Mouse (Mus musculus) cerebellum, adult 2 months (tissue): ENCODE measurements at regions not wholly inside any gene's neighbourhood (a gene's known extent, or its start where the extent isn't known, plus 50 kb on each side); places are given as distances from the start of the nearest gene placed in this dataset.

ENCODE experiments used
- DNase-seq, 2 experiments: peaks; one replicate each; pipeline ENCODE4 v3.0.0; 2021
- H3K27ac ChIP-seq: fragments of 200-500 bp; 2 replicates; pipeline ENCODE4 v1.5.1; 2012; ENCODE audit warnings: low read length, control low read depth, inconsistent platforms; ENCODE audit not compliant: insufficient read depth
- H3K27me3 ChIP-seq: fragments of 200-500 bp; 2 replicates; pipeline ENCODE4 v1.6.1; 2012; ENCODE audit warnings: inconsistent platforms, mild to moderate bottlenecking, low read length, moderate library complexity; ENCODE audit not compliant: control insufficient read depth, insufficient read depth
- H3K4me1 ChIP-seq: fragments of 200-500 bp; 2 replicates; pipeline ENCODE4 v1.6.1; 2011; ENCODE audit warnings: low read length; ENCODE audit not compliant: control insufficient read depth, insufficient read depth
- H3K4me3 ChIP-seq: fragments of 200-500 bp; replicated peaks from 2 replicates; pipeline ENCODE3; 2011; ENCODE audit warnings: mild to moderate bottlenecking, low read depth, low read length, control low read depth; ENCODE audit not compliant: insufficient read depth
- CTCF ChIP-seq: fragments of 200-500 bp; IDR thresholded peaks from 2 replicates; pipeline ENCODE4 v1.5.1; 2011; ENCODE audit warnings: low read depth, mild to moderate bottlenecking, control low read depth, low read length, moderate library complexity, borderline replicate concordance; ENCODE audit not compliant: insufficient read depth
- POLR2A ChIP-seq: fragments of 200-500 bp; IDR thresholded peaks from 2 replicates; pipeline ENCODE4 v1.6.1; 2011; ENCODE audit warnings: low read length, control low read depth, borderline replicate concordance; ENCODE audit not compliant: insufficient read depth
- WGBS: fragments of 180-500 bp; shearing (Covaris S2); methylation state at CpG from one replicate; pipeline ENCODE4 v1.1.7; 2018; 5-methylcytosine and 5-hydroxymethylcytosine counted together

- H3K4me3 ChIP-seq, result no peak overlapping the region
- no peak for DNase-seq
- H3K27me3 ChIP-seq, result no peaks in the 10 kb centered on the region
- whole genome bisulfite sequencing, result 84% methylated on average over 5 of the region's 5 CpGs
- TF ChIP-seq POLR2A (no peak), CTCF (no peak)
- H3K27ac ChIP-seq, result no peak overlapping the region
- H3K4me1 ChIP-seq, result no peaks in the 10 kb centered on the region
Measured at GRCm38 (mm10) chr9:61844645-61845044, 69.7 kb downstream of the Rplp1 start.

- Histone ChIP-seq H3K4me3 (no peak overlapping the region), H3K27ac (no peak overlapping the region), H3K27me3 (no peaks in the 10 kb centered on the region), H3K4me1 (no peaks in the 10 kb centered on the region)
- DNase-seq, result no peak
- WGBS, result 91% methylated on average over 8 of the region's 8 CpGs
- TF ChIP-seq POLR2A, result no peak
- no peak for TF ChIP-seq CTCF
Measured at GRCm38 (mm10) chr9:61844141-61844540, 70.2 kb downstream of the Rplp1 start.

DNA sequence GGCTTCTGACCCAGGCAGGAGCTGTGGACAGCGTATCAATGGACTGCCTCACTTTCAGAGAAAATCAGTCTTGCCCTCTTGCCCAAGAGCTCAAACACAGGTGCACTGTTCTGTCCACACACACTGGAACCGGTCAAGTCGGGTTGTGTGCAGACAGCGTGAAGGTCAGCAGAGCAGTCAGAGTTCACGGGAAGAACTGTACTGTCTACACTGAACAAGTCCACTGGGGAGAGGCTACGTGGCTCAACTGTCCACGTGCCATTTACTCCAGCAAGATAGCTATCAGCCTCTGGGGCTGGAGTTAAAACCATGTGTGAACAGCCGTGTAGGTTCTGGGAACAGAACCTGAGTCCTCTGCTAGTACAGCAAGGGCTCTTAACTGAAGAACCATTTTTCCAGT lies 70.8 kb downstream of the Rplp1 start:
- WGBS, result 97% methylated on average over 8 of the region's 8 CpGs
- no peak for TF ChIP-seq POLR2A
- no peak for TF ChIP-seq CTCF
- no peak for DNase-seq
- Histone ChIP-seq H3K27ac (no peak overlapping the region), H3K27me3 (no peaks in the 10 kb centered on the region), H3K4me1 (no peaks in the 10 kb centered on the region), H3K4me3 (no peak overlapping the region)

- Histone ChIP-seq H3K4me1 (no peaks in the 10 kb centered on the region), H3K4me3 (no peak overlapping the region), H3K27me3 (no peaks in the 10 kb centered on the region), H3K27ac (no peak overlapping the region)
- no peak for DNase-seq
- TF ChIP-seq POLR2A, result no peak
- TF ChIP-seq CTCF, result no peak
Measured at GRCm38 (mm10) chr9:61842384-61842783, 72.0 kb downstream of the Rplp1 start.

DNA sequence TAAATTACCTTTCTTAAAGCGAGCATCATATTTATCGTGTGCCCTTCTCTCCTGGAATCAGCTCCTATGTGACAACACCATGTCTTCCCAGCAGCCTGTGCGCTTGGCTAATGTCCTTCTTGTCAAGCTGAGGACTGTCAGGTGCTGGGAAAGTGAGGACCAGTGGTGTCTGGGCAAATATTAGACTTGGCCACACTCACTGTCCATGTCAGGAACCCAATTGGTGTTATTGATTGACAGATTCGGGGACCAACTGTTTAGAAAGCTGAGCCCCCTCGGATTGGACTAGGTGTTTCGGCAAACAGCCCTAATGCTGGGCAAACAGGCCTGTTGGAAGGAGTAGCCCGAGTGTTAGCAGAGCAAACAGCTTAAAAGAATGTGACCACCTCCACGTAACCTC lies 73.1 kb downstream of the Rplp1 start:
- no peak for TF ChIP-seq POLR2A
- no peak for TF ChIP-seq CTCF
- Histone ChIP-seq H3K27me3 (no peaks in the 10 kb centered on the region), H3K4me1 (no peaks in the 10 kb centered on the region), H3K4me3 (no peak overlapping the region), H3K27ac (no peak overlapping the region)
- 93% methylated on average over 8 of the region's 8 CpGs for WGBS
- DNase-seq, result no peak

- Histone ChIP-seq H3K4me3 (no peak overlapping the region), H3K4me1 (no peaks in the 10 kb centered on the region), H3K27me3 (no peaks in the 10 kb centered on the region), H3K27ac (no peak overlapping the region)
- 94% methylated on average over 7 of the region's 7 CpGs for WGBS
- DNase-seq, result no peak
- TF ChIP-seq POLR2A (no peak), CTCF (no peak)
Measured at GRCm38 (mm10) chr9:61840353-61840752, 74.0 kb downstream of the Rplp1 start.

DNA sequence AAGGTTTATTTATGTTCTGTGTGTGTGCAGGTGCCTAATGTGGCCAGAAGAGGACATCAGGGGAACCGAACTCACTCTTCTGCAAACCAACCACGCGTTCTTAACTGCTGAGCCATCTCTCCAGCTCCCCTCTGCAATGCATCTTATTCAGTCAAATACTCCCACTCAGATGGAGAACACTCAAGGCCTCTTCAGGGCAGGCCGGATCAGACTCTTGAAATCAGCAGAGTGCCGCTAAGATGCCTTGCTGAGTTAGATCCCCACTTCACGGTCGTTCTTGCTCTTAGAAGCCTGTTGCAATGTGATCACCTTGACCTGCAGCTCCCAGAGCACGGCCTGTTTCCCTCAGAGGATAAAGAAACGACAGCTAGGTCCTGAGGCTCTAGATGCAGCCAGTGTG lies 81.1 kb downstream of the Rplp1 start:
- DNase-seq, result no peak
- WGBS, result 95% methylated on average over 9 of the region's 9 CpGs
- Histone ChIP-seq H3K4me1 (peaks cover 10% of the 10 kb centered on the region; the same call in 1 of the 2 replicates), H3K27me3 (no peaks in the 10 kb centered on the region), H3K27ac (no peak overlapping the region), H3K4me3 (no peak overlapping the region)
- TF ChIP-seq CTCF (no peak), POLR2A (no peak)

DNA sequence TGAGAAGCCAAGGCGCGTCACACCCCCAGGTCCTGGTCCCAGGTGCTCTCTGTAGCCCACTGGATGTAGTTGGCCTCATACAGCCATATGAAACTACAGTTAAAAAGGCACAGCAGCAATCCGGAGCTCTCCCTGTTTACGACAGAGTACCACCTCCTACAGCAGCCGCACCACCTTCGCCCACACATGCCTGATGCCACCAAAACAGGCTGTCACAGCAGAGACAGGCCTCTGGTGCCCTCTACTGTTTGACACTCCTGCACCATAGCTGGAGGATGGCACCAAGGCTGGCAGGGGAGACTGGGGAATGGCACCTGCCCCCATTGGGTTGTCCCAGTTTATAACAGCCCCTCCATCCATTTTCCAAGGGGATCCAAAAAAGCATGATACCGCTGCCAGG lies 84.1 kb downstream of the Rplp1 start:
- Histone ChIP-seq H3K4me3 (no peak overlapping the region), H3K27ac (no peak overlapping the region), H3K4me1 (peaks cover 10% of the 10 kb centered on the region; the same call in 1 of the 2 replicates), H3K27me3 (no peaks in the 10 kb centered on the region)
- TF ChIP-seq CTCF (peak; percentile 98), POLR2A (no peak)
- DNase-seq, result peak; percentile 74 to 80
- WGBS, result 39% methylated on average over 7 of the region's 7 CpGs

- Histone ChIP-seq H3K27me3 (no peaks in the 10 kb centered on the region), H3K4me3 (no peak overlapping the region), H3K4me1 (peaks cover 10% of the 10 kb centered on the region; the same call in 1 of the 2 replicates), H3K27ac (no peak overlapping the region)
- no peak for DNase-seq
- 92% methylated on average over 8 of the region's 8 CpGs for WGBS
- TF ChIP-seq CTCF (no peak), POLR2A (no peak)
Measured at GRCm38 (mm10) chr9:61829736-61830135, 84.6 kb downstream of the Rplp1 start.
